Mouse (Mus musculus) hindbrain, embryonic 14.5 days (tissue): ENCODE results near the gene Pfkfb4. TPM values are rescaled to one million over a fixed set of nuclear protein-coding genes. Genes with fewer than 3 reads are reported as not detected.

ENCODE experiments used
- ATAC-seq: fragments of 200-750 bp; cut with Nextera tagmentation; 2 replicates; pipeline ENCODE4 v1.8.0; 2017; ENCODE audit warnings: moderate number of reproducible peaks, mild to moderate bottlenecking, moderate TSS enrichment, moderate library complexity; ENCODE audit not compliant: low FRiP score
- DNase-seq: peaks from one replicate; pipeline ENCODE4 v3.0.0-alpha.2; 2015; ENCODE audit warnings: low spot score
- H3K27ac ChIP-seq: fragments of 300-500 bp; sonication (generic); 2 replicates; pipeline ENCODE4 v1.5.1; 2014; ENCODE audit warnings: mild to moderate bottlenecking, moderate library complexity
- H3K27me3 ChIP-seq: fragments of 300-500 bp; sonication (generic); 2 replicates; pipeline ENCODE4 v1.6.1; 2014; ENCODE audit warnings: mild to moderate bottlenecking, low read length, mixed read lengths; ENCODE audit not compliant: control insufficient read depth, insufficient read depth
- H3K36me3 ChIP-seq: fragments of 300-500 bp; sonication (generic); replicated peaks from 2 replicates; pipeline ENCODE4 v1.6.1; 2014; ENCODE audit not compliant: control insufficient read depth, insufficient read depth
- H3K4me1 ChIP-seq: fragments of 300-500 bp; sonication (generic); replicated peaks from 2 replicates; pipeline ENCODE4 v1.6.1; 2014; ENCODE audit warnings: antibody characterized with exemption, low read length, mixed read lengths; ENCODE audit not compliant: control insufficient read depth, insufficient read depth
- H3K4me2 ChIP-seq: fragments of 300-500 bp; sonication (generic); replicated peaks from 2 replicates; pipeline ENCODE4 v1.6.1; 2014; ENCODE audit warnings: mild to moderate bottlenecking, moderate library complexity
- H3K4me3 ChIP-seq: fragments of 300-500 bp; sonication (generic); replicated peaks from 2 replicates; pipeline ENCODE4 v1.5.1; 2014; ENCODE audit warnings: mild to moderate bottlenecking, low read length
- H3K9ac ChIP-seq: fragments of 300-500 bp; sonication (generic); 2 replicates; pipeline ENCODE4 v1.6.1; 2014
- H3K9me3 ChIP-seq: fragments of 300-500 bp; sonication (generic); 2 replicates; pipeline ENCODE4 v1.6.1; 2016; ENCODE audit warnings: low read length; ENCODE audit not compliant: control insufficient read depth
- WGBS: fragments of 180-500 bp; shearing (Covaris S2); extraction: QIAGEN DNeasy Blood & Tissue Kit; methylation state at CpG from one replicate; pipeline ENCODE4 v1.1.7; 2014; 5-methylcytosine and 5-hydroxymethylcytosine counted together
- polyA plus RNA-seq: library from polyadenylated mRNA; unstranded; fragments of >200 nt; fragmentation: Nextera tagmentation; extraction: Ambion mirVana; gene quantifications from 2 replicates; pipeline ENCODE4 v1.2.1, GENCODE M21; 2014

The Pfkfb4 gene
- polyA plus RNA-seq, 1 experiment from 2014 or later, result 23.9 TPM

DNA sequence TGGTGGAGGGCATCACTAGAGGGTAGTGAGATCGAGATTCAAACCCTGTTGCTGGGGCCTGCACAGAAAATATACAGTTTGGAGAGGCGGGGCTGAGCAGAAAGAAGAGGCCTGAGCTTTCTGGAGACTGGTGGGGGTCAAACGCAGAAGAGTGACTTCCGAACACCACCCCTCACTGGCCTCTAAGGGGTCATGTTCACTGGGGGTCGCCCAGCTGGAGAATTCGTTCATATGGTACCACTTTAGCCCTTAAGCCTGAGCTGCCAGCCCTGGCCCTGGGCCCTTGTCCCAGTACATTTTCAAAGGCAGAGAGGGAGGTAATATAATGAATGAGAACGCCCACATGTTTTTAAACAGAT lies 1.1 kb upstream of the Pfkfb4 start:
- DNase-seq (no peak), ATAC-seq (no peak)
- H3K4me2 ChIP-seq, result no peak overlapping the region
- no peak overlapping the region for H3K9ac ChIP-seq
- H3K27me3 ChIP-seq, result no peaks in the 10 kb centered on the region
- no peaks in the 10 kb centered on the region for H3K36me3 ChIP-seq
- WGBS, result 70% methylated on average over 7 of the region's 7 CpGs
- H3K4me3 ChIP-seq, result no peak overlapping the region
- H3K9me3 ChIP-seq, result no peaks in the 10 kb centered on the region
- peaks cover 19% of the 10 kb centered on the region for H3K4me1 ChIP-seq
- 0 out of 2 replicates have a peak overlapping the region, but pooled peaks have one; percentile 84 for H3K27ac ChIP-seq

DNA sequence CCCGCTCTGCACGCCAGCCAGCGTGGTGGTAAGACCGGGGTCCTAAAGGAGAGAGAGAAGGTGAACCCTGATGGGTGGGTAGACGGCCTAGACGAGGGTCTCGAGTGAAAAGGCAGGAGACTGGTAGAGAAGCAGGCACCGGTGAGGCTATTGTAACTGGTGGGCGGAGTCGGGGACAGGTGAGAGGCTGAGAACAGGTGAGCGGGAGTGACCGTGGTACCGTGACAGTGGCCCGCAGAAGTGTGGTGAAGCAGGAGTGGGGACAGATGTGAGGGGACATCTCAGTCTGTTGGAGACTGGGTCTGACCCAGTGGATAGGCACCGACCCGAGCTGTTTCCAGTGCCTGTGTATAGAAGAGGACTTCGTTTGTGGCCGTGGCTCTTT lies 499 bp downstream of the Pfkfb4 start:
- ATAC-seq (no peak), DNase-seq (no peak)
- Histone ChIP-seq H3K27ac (peak overlapping the region; percentile 55), H3K9ac (peak overlapping the region; percentile 65), H3K36me3 (no peaks in the 10 kb centered on the region), H3K9me3 (no peaks in the 10 kb centered on the region), H3K4me3 (peak overlapping the region; percentile 51), H3K4me1 (peaks cover 19% of the 10 kb centered on the region), H3K4me2 (peak overlapping the region; percentile 75), H3K27me3 (no peaks in the 10 kb centered on the region)
- WGBS, result 9% methylated on average over 18 of the region's 18 CpGs

DNA sequence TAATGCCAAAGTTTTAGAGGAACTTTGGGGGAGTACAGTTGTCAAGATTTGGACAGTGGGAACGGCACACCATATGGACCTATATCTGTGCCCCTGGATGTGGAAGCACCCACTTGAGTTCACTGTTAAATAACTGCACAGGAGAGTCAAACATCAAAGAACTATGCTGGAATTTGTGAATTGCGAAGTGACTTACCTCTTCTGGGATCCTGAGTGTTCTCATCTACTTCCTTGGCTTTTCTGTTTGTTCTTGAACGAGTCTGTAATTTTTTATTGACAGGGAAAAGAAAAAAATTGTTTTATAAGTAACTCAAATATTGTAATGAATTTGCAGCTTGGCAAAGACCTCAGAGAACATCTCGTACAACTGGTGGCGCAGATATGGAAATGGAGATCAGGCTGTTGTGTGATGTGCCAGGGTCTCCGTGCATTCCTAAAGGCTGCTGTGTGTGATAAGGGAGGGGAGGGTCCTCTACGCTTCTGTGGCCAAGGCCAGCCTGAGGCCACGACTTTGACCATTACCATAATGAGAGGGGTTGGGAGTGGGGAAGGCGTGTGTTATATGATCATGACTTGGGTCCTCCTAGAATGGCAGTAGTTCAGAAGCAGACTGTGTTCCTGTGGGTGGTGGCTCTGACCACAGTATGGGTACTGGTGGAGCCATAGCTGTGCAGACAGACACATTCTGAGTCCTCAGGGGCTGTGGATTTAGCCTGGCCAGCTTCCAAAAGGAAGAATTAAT lies 1.2 kb downstream of the Pfkfb4 start:
- peak overlapping the region; percentile 75 for H3K4me2 ChIP-seq
- H3K4me3 ChIP-seq, result peak overlapping the region; percentile 51
- H3K9me3 ChIP-seq, result no peaks in the 10 kb centered on the region
- H3K27me3 ChIP-seq, result no peaks in the 10 kb centered on the region
- no peaks in the 10 kb centered on the region for H3K36me3 ChIP-seq
- H3K27ac ChIP-seq, result no peak overlapping the region
- DNase-seq (no peak), ATAC-seq (no peak)
- 90% methylated on average over 9 of the region's 9 CpGs for WGBS
- H3K4me1 ChIP-seq, result peaks cover 19% of the 10 kb centered on the region
- peak overlapping the region; percentile 65 for H3K9ac ChIP-seq

DNA sequence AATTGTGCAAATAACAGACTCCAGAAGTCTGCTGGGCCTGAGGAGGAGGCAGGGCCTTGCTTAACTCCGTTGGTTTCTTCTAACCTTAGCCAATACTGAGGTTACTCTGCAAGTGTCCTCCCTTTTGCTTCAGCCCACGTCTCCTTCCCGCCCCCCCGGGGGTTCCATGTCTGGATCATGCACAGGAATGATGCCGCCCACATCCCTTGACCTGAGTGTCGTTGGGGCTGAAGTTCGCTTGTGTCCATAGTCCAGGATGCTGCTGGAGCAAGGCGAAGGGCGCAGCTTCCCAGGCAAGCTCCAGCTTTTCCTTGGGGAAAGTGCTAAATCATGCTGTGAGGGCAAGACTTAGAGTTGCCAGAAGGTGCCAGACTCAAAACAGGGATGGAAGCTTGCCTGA lies 4.8 kb downstream of the Pfkfb4 start:
- Histone ChIP-seq H3K4me2 (no peak overlapping the region), H3K4me1 (peaks cover 11% of the 10 kb centered on the region), H3K36me3 (no peaks in the 10 kb centered on the region), H3K9ac (no peak overlapping the region), H3K4me3 (no peak overlapping the region), H3K27ac (no peak overlapping the region), H3K27me3 (no peaks in the 10 kb centered on the region), H3K9me3 (no peaks in the 10 kb centered on the region)
- no peak for DNase-seq
- 82% methylated on average over 9 of the region's 9 CpGs for WGBS
- no peak for ATAC-seq

DNA sequence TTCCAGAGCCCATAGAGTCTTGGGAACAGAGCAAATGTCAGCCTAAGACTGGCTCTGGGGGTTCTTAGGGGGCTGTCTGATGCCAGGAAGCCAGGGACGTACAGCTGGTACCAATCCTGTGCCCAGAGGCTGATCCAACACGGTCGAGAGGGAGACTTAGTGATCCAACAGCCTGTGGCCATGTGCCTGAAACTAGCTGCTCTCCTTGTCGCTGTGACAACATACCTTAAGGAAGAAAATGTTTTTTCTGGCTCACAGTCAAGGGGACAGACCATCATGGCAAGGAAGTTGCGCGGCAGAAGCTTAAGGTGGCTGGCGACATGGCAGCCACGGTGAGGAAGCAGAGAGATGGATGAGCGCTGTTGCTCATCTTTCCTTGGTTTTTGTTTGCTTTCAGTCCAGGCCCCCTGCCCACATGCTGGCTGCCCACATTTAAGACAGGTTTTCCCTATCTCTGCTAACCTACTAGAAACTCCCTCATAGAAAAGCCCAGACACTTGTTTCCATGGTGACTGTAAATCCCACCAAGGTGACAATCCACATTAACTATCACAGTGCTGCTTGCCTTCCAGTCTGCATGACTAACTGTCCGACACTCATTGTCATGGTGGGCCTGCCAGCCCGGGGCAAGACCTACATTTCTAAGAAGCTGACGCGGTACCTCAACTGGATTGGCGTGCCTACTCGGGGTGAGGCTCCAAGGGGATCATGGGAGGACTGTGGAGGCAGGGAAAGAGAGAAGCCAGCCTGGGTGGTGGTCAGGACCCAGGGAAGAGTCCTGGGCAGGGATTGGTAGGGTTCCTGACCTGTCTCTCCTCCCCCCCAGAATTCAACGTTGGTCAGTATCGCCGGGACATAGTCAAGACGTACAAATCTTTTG lies 6.9 kb downstream of the Pfkfb4 start:
- WGBS, result 84% methylated on average over 19 of the region's 19 CpGs
- H3K4me1 ChIP-seq, result no peaks in the 10 kb centered on the region
- no peak overlapping the region for H3K9ac ChIP-seq
- H3K27me3 ChIP-seq, result no peaks in the 10 kb centered on the region
- ATAC-seq, result no peak
- H3K4me3 ChIP-seq, result no peak overlapping the region
- no peak for DNase-seq
- no peaks in the 10 kb centered on the region for H3K9me3 ChIP-seq
- H3K36me3 ChIP-seq, result no peaks in the 10 kb centered on the region
- H3K4me2 ChIP-seq, result no peak overlapping the region
- H3K27ac ChIP-seq, result no peak overlapping the region

DNA sequence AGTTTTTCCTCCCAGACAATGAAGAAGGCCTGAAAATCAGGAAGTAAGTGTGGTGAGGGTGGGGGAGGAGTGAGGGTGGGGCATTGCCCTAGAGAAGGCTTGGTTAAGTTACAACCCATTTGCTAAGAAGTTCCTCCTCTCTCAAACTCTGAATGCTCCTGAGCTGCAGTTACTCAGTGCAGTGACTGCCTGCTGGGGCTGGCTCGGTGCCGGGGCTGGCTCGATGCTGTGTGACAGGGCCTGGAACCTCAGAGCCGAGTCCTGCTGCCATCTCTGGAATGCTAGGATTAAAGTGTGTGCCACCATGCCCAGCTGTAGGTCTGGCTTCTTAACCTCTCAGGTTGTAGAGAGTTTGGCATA lies 7.6 kb downstream of the Pfkfb4 start:
- no peaks in the 10 kb centered on the region for H3K27me3 ChIP-seq
- no peaks in the 10 kb centered on the region for H3K4me1 ChIP-seq
- H3K4me2 ChIP-seq, result no peak overlapping the region
- no peak for DNase-seq
- no peaks in the 10 kb centered on the region for H3K36me3 ChIP-seq
- no peak overlapping the region for H3K9ac ChIP-seq
- no peak for ATAC-seq
- no peak overlapping the region for H3K4me3 ChIP-seq
- 89% methylated on average over 4 of the region's 4 CpGs for WGBS
- H3K9me3 ChIP-seq, result no peaks in the 10 kb centered on the region
- H3K27ac ChIP-seq, result no peak overlapping the region

DNA sequence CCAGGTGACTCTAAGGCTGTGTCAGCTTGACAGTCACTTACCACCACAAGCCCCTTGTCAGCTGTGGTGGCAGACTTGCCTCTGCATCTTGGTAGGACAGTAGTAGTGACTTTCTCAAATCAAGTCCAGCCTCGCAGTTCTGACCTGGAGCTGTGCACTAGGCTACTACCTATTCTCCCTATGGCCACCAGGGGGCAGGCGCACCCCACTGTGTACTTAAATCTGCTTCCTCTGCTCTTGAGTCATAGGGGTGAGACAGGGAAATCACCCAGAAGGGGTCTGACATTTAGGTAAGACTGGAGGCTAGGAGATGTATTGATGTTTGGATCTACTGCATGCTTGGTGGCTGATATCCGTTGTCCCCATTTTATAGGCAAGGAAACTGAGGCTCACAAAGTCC lies 9.1 kb downstream of the Pfkfb4 start:
- Histone ChIP-seq H3K27ac (no peak overlapping the region), H3K4me3 (no peak overlapping the region), H3K9me3 (no peaks in the 10 kb centered on the region), H3K4me1 (no peaks in the 10 kb centered on the region), H3K4me2 (no peak overlapping the region), H3K27me3 (no peaks in the 10 kb centered on the region), H3K36me3 (peaks cover 5% of the 10 kb centered on the region; the same call in 1 of the 2 replicates), H3K9ac (no peak overlapping the region)
- ATAC-seq (no peak), DNase-seq (peak; percentile 75)
- WGBS, result 11% methylated on average over 3 of the region's 3 CpGs

DNA sequence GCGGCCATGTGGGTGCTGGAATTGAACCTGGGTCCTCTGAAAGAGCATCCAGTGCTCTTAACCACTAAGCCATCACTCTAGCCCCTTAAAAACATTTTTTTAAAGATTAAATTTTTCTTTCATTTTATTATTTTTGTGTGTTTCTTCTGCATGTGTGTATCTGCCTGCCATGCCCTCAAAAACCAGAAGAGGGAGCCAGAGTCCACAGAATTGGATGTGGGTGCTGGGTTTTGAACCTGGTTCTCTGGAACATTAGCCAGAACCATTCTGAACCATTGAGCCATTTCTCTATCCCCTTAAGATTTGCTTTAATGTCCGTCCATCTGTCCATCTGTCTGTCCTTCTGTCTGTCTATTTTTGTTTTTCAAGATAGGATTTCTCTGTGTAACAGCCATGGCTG lies 11.6 kb downstream of the Pfkfb4 start:
- Histone ChIP-seq H3K4me2 (no peak overlapping the region), H3K9me3 (no peaks in the 10 kb centered on the region), H3K36me3 (peaks cover 21% of the 10 kb centered on the region), H3K27ac (no peak overlapping the region), H3K9ac (no peak overlapping the region), H3K4me3 (no peak overlapping the region), H3K27me3 (no peaks in the 10 kb centered on the region), H3K4me1 (no peaks in the 10 kb centered on the region)
- WGBS, result 58% methylated on average over 2 of the region's 2 CpGs
- DNase-seq, result peak; percentile 45
- no peak for ATAC-seq

DNA sequence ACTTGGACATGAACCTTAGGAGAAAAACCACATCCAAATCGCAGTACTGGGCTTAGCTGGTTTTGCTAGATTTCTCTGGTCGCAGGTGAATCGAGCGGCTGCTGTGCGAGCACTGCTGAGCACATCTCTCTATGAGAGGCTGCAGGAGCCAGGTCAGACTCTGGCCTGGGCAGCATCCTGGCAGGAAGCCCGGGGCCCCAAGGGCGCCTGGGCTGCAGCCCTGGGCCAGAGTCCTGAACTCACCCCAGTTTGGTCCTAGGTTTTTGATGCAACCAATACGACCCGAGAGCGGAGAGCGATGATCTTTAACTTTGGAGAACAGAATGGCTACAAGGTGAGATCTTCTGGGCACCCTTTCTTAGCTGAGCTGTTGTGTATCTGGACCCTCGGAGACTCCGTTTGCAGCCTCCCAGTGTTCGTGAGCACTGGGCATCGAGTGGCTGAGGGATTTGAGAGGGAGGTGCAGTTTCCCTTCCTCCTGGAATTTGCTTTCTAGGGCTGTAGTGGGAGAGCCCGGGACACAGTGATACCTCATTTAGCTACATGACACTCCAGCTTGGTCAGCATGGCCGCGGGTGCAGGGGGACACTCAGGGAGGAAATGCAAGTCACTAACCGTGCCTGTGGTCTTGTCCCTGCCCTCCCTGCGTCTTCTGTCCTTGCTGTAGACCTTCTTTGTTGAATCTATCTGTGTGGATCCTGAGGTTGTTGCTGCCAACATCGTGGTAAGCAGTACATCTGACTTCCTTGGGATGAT lies 15.6 kb downstream of the Pfkfb4 start:
- no peak overlapping the region for H3K4me2 ChIP-seq
- no peaks in the 10 kb centered on the region for H3K27me3 ChIP-seq
- 87% methylated on average over 21 of the region's 21 CpGs for WGBS
- H3K36me3 ChIP-seq, result peaks cover 47% of the 10 kb centered on the region
- DNase-seq, result no peak
- H3K4me1 ChIP-seq, result no peaks in the 10 kb centered on the region
- no peak overlapping the region for H3K27ac ChIP-seq
- H3K4me3 ChIP-seq, result no peak overlapping the region
- ATAC-seq, result no peak
- no peaks in the 10 kb centered on the region for H3K9me3 ChIP-seq
- no peak overlapping the region for H3K9ac ChIP-seq
